ENCODE assay signal across 8 mouse cellular contexts in the genomic region with DNA sequence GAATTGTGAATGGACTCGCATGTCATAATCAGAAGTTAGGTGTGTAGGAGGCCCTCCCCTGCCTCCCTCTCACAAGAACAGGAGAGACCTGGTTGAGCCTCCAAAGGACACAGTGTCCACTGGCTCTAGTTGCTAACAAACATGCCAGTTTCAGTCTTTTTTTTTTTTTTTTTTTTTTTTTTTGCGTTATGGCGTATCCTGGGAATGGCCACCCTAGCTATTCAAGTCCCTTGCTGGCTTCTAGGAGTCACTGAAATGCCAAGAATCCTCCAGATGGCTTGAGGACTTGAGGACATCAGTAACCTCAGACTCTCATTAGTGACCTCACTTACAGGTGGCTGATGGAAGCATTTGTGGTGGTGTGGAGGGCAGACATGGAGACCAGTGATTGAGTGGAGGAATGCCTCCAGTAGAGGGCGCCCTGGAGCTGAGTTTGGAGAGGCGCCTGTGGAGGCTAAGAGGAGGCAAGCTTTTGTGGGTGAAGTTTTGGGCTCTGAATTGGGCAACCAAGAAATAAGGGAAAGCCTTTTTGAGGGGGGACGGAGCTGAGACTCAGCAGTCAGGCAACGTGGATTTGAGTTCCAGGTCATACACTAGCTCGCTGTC.
A peak's percentile ranks its signal among the peaks of the same experiment; 100 is the strongest.
DNase-seq lines count a peak whose midpoint lies in the region; ATAC-seq and TF ChIP-seq lines count a peak whose summit lies in the region.

No protein-coding gene starts in this region.

- no peaks in the 10 kb centered on the region for H3K79me2 ChIP-seq in CH12.LX (replicated peaks; ENCODE audit: control insufficient read depth, extremely low read depth, insufficient read depth, poor library complexity, severe bottlenecking)

- dilution Hi-C loops in CH12.LX (cut with MboI; ENCODE audit: extremely low pct_ligation_motif_present, extremely low pct_unique_long_range_greater_than_20kb, low sequenced_read_pairs) = no loop called here

- no peak for TF ChIP-seq POLR2A in CH12.LX (IDR thresholded peaks at IDR 0.05; ENCODE audit: low read depth, low read length)
- TF ChIP-seq POLR2A in bone marrow, adult 2 months (IDR thresholded peaks at IDR 0.05; ENCODE audit: borderline replicate concordance, control insufficient read depth, low read depth, low read length) = no peak

- TF ChIP-seq CTCF in CH12.LX (conservative IDR thresholded peaks at IDR 0.05 in 1 of 2, IDR thresholded peaks at IDR 0.05 in 1 of 2; ENCODE audit: low read depth in 2 of 2, low read length in 2 of 2) = peak; percentile 52 to 87; a peak in 3 of 4 replicates
- TF ChIP-seq CTCF in bone marrow, adult 2 months (IDR thresholded peaks at IDR 0.05; ENCODE audit: control insufficient read depth, insufficient read depth, low read length) = peak; percentile 68

- peak; percentile 78 for TF ChIP-seq RAD21 in CH12.LX (IDR thresholded peaks at IDR 0.05; ENCODE audit: low read depth, low read length)

- no peak overlapping the region for H3K4me2 ChIP-seq in heart, embryonic 11.5 days
- H3K4me2 ChIP-seq in CH12.LX (ENCODE audit: insufficient read depth, low read depth, poor library complexity, severe bottlenecking) = no peak overlapping the region

- in situ Hi-C loops in CH12.LX (cut with MboI; ENCODE audit: low pct_ligation_motif_present, low pct_unique_long_range_greater_than_20kb, low sequenced_read_pairs) = no loop called here

- H3K9ac ChIP-seq in heart, embryonic 11.5 days (ENCODE audit: low read depth, low read length) = no peak overlapping the region
- no peak overlapping the region for H3K9ac ChIP-seq in CH12.LX (ENCODE audit: insufficient read depth, low read depth)

- no peak for TF ChIP-seq EP300 in CH12.LX (IDR thresholded peaks at IDR 0.05; ENCODE audit: low read length)

- H3K9me3 ChIP-seq in heart, embryonic 11.5 days (replicated peaks; ENCODE audit: control insufficient read depth, low read length) = no peaks in the 10 kb centered on the region
- no peaks in the 10 kb centered on the region for H3K9me3 ChIP-seq in CH12.LX (replicated peaks; ENCODE audit: low read length)

- H3K4me1 ChIP-seq in heart, embryonic 11.5 days (ENCODE audit: control insufficient read depth, insufficient read depth, low read length) = no peaks in the 10 kb centered on the region
- peaks cover 6 to 7% of the 10 kb centered on the region in 2 experiments; a peak in 3 of 4 replicates for H3K4me1 ChIP-seq in CH12.LX (ENCODE audit: control insufficient read depth in 1 of 2, insufficient read depth in 2 of 2)
- no peaks in the 10 kb centered on the region for H3K4me1 ChIP-seq in bone marrow, adult 2 months (ENCODE audit: control insufficient read depth, insufficient read depth, low read length)

- peak; percentile 48 to 74 for DNase-seq in heart, postnatal 36 days
- peak; percentile 78 for DNase-seq in CH12.LX (ENCODE audit: extremely low read depth)
- DNase-seq in gastrocnemius, postnatal 14 days = peak; percentile 43
- DNase-seq in left cerebral cortex, postnatal 25 days (ENCODE audit: low spot score in 2 of 2) = peak; percentile 44 to 52
- peak; percentile 44 to 85 for DNase-seq in thymus, postnatal 10 days (ENCODE audit: low spot score in 2 of 2)

- no peak overlapping the region for H3K4me3 ChIP-seq in heart, embryonic 11.5 days (ENCODE audit: low read depth, low read length)
- H3K4me3 ChIP-seq in CH12.LX (replicated peaks in 1 of 3; ENCODE audit: low read depth in 2 of 3, low read length in 2 of 3, poor library complexity in 1 of 3) = no peak overlapping the region
- H3K4me3 ChIP-seq in bone marrow, adult 2 months (replicated peaks; ENCODE audit: control insufficient read depth, low read depth, low read length) = no peak overlapping the region

- WGBS in heart, embryonic 11.5 days (ENCODE audit: insufficient replicate concordance) = 61% methylated on average over 8 of the region's 8 CpGs
- 56% methylated on average over 8 of the region's 8 CpGs for WGBS in bone marrow, adult 2 months

- no peaks in the 10 kb centered on the region for H3K27me3 ChIP-seq in heart, embryonic 11.5 days (ENCODE audit: control insufficient read depth, insufficient read depth, low read length)
- no peaks in the 10 kb centered on the region for H3K27me3 ChIP-seq in CH12.LX (replicated peaks)

- no peak overlapping the region for H3K27ac ChIP-seq in heart, embryonic 11.5 days (ENCODE audit: low read depth, low read length)
- H3K27ac ChIP-seq in CH12.LX (ENCODE audit: insufficient read depth, low read depth) = no peak overlapping the region
- no peak overlapping the region for H3K27ac ChIP-seq in bone marrow, adult 2 months (ENCODE audit: control insufficient read depth, insufficient read depth, low read depth, low read length, poor library complexity)

- no peaks in the 10 kb centered on the region for H3K36me3 ChIP-seq in heart, embryonic 11.5 days (ENCODE audit: control insufficient read depth, insufficient read depth, low read length)
- H3K36me3 ChIP-seq in CH12.LX (replicated peaks in 1 of 2; ENCODE audit: control insufficient read depth in 1 of 2, insufficient read depth in 1 of 2, low read length in 1 of 2) = no peaks in the 10 kb centered on the region

- intact Hi-C loops in heart, postnatal 36 days (cut with DNase I) = loop anchor here (1.0 to 5.0 kb wide), 3 partner anchors 104 to 243 kb away; no protein-coding TSS in a partner anchor
- intact Hi-C loops in gastrocnemius, postnatal 14 days (cut with DNase I; ENCODE audit: low total_unique reads) = loop anchor here (2.0 kb wide), 1 partner anchor 106 kb away; no protein-coding TSS in a partner anchor
- intact Hi-C loops in left cerebral cortex, postnatal 25 days (cut with DNase I) = loop anchor here (1.0 to 10.0 kb wide), 2 partner anchors 104 to 238 kb away; no protein-coding TSS in a partner anchor

- ATAC-seq in heart, embryonic 11.5 days (replicated peaks; ENCODE audit: insufficient number of reproducible peaks, low FRiP score, low TSS enrichment) = no peak
- ATAC-seq in neutrophil, adult 5-6 weeks (ENCODE audit: extremely low read depth, insufficient number of reproducible peaks, low FRiP score, poor library complexity, severe bottlenecking) = peak; percentile 41; the same call in 1 of the 2 replicates

TF ChIP-seq in CH12.LX, 34 proteins besides CTCF, POLR2A, EP300 and RAD21:
- no peak for TF ChIP-seq USF1 (IDR thresholded peaks at IDR 0.05; ENCODE audit: low read depth, low read length)
- peak; percentile 51 for TF ChIP-seq ZNF384 (IDR thresholded peaks at IDR 0.05; ENCODE audit: low read depth, low read length)
- peak; percentile 75 for TF ChIP-seq SMC3 (IDR thresholded peaks at IDR 0.05; ENCODE audit: low read depth, low read length)
